Mouse (Mus musculus): ENCODE data around the gene Sh3tc1. TPM values are rescaled to one million over a fixed set of nuclear protein-coding genes. Genes with fewer than 3 reads are reported as not detected.

Sh3tc1 gene
- polyA plus RNA-seq, 1 experiment from 2014 or later: 1.3 TPM

DNA sequence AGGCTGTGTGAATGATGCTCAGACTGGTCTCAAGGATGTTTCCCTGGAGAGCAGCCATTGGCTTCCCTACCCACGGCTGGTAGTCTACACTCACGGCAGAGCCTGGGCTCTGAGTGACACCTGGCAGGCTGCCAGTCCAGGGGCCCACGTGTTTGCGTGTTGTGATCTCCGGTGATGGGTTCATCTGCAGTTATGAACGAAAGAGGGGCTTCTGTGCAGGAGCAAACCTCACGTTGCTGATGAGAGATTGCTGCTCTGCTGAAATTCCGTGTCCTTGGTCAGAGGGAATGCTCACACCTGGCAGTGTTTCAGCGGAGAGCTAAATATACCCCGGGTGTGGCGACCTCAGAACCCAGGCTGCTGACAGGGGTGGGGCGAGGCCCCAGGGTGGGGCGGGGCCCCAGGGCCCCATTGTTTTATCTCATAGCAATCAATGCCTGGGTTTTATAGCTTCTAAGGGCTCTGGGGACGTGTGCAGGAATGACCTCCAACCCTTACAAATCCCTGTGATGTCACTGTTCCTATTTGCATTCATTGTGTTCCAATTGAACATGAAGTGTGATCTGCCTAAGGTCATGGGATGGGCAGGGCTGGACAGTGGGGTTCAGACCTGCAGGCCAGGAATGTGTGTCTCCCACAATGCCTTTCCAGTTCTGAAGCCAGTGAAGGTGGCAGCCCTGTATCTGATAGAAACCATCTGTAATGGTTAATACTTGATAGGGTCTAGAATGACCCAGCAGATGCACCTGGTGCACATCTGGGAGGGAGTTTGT lies 31.3 kb upstream of the Sh3tc1 start:
- Histone ChIP-seq H3K4me1 (ENCODE audit: control insufficient read depth, insufficient read depth, low read length) (peaks cover 10% of the 10 kb centered on the region; the same call in 1 of the 2 replicates), H3K27me3 (ENCODE audit: control insufficient read depth, insufficient read depth, low read length) (no peaks in the 10 kb centered on the region), H3K9ac (replicated peaks; ENCODE audit: low read depth, low read length) (no peak overlapping the region), H3K4me3 (ENCODE audit: low read depth, low read length) (no peak overlapping the region), H3K9me3 (ENCODE audit: control insufficient read depth, low read length) (no peaks in the 10 kb centered on the region), H3K36me3 (ENCODE audit: control insufficient read depth, insufficient read depth, low read length) (no peaks in the 10 kb centered on the region), H3K4me2 (ENCODE audit: low read depth, low read length) (no peak overlapping the region), H3K27ac (ENCODE audit: low read depth, low read length) (no peak overlapping the region)
- WGBS: 48% methylated on average over 14 of the region's 14 CpGs
- ATAC-seq (ENCODE audit: low read depth): no peak

DNA sequence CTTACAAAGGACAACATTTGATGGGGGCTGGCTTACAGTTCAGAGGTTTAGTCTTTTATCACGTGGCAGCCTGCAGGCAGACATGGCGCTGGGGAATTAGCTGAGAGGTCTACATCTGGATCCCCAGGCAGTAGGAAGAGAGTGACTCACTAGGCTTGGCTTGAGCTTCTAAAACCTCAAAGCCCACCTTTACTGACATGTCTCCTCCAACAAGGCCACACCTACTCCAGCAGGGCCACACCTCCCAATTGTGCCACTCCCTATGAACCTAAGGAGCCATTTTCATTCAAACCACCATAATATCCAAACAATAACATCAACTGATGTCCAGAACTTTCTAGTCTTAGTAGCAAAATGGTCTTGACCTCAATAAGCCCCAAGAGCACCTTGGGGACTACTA lies 30.5 kb upstream of the Sh3tc1 start:
- Histone ChIP-seq H3K27ac (ENCODE audit: low read depth, low read length) (no peak overlapping the region), H3K9me3 (ENCODE audit: control insufficient read depth, low read length) (no peaks in the 10 kb centered on the region), H3K9ac (replicated peaks; ENCODE audit: low read depth, low read length) (no peak overlapping the region), H3K4me2 (ENCODE audit: low read depth, low read length) (no peak overlapping the region), H3K36me3 (ENCODE audit: control insufficient read depth, insufficient read depth, low read length) (no peaks in the 10 kb centered on the region), H3K4me1 (ENCODE audit: control insufficient read depth, insufficient read depth, low read length) (peaks cover 10% of the 10 kb centered on the region; the same call in 1 of the 2 replicates), H3K4me3 (ENCODE audit: low read depth, low read length) (no peak overlapping the region), H3K27me3 (ENCODE audit: control insufficient read depth, insufficient read depth, low read length) (no peaks in the 10 kb centered on the region)
- WGBS: 86% methylated on average over 2 of the region's 2 CpGs
- no peak for ATAC-seq (ENCODE audit: low read depth)

DNA sequence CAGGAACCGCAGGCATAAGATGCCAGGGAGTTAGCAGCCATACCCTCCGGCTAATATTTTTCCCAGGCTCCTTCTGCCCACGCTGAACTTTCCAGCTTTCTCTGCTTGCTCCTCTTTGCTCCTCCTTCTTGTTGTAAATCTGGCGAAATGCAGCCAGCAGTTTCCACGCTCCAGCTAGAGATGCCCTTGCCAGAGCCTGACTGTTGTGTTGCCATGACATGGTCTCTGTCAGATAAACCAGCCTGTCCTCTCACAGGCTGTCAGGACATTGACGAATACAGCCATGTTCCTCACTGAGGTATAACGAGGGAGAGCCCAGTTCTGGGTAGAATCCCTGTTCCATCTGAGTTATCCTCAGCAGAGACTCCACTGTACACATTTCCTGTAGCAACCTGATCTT lies 29.2 kb upstream of the Sh3tc1 start:
- H3K4me3 ChIP-seq (ENCODE audit: low read depth, low read length): no peak overlapping the region
- H3K4me2 ChIP-seq (ENCODE audit: low read depth, low read length): no peak overlapping the region
- 86% methylated on average over 7 of the region's 7 CpGs for WGBS
- H3K27me3 ChIP-seq (ENCODE audit: control insufficient read depth, insufficient read depth, low read length): no peaks in the 10 kb centered on the region
- H3K36me3 ChIP-seq (ENCODE audit: control insufficient read depth, insufficient read depth, low read length): no peaks in the 10 kb centered on the region
- H3K9me3 ChIP-seq (ENCODE audit: control insufficient read depth, low read length): no peaks in the 10 kb centered on the region
- H3K9ac ChIP-seq (replicated peaks; ENCODE audit: low read depth, low read length): no peak overlapping the region
- H3K27ac ChIP-seq (ENCODE audit: low read depth, low read length): no peak overlapping the region
- H3K4me1 ChIP-seq (ENCODE audit: control insufficient read depth, insufficient read depth, low read length): peaks cover 7% of the 10 kb centered on the region; the same call in 1 of the 2 replicates
- ATAC-seq (ENCODE audit: low read depth): no peak

DNA sequence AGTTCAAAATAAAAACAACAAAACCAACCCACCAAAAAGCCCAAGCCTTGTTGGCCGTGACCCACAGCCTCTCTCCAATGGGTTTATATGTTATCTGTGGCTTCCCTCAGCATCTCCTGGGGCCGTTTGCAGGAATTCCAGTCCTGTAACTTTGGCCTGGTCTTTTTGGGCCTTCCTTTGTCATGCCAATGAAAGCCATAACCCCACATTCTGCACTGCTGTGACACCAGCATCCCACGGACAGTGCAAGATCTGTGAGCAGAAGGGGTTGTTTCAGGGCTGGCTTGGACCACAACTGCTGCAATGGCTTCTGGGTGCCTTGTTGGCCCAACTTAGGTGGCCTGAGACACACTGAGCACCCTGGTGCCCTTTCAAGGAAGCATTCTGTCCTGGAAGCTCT lies 28.7 kb upstream of the Sh3tc1 start:
- 52% methylated on average over 3 of the region's 3 CpGs for WGBS

DNA sequence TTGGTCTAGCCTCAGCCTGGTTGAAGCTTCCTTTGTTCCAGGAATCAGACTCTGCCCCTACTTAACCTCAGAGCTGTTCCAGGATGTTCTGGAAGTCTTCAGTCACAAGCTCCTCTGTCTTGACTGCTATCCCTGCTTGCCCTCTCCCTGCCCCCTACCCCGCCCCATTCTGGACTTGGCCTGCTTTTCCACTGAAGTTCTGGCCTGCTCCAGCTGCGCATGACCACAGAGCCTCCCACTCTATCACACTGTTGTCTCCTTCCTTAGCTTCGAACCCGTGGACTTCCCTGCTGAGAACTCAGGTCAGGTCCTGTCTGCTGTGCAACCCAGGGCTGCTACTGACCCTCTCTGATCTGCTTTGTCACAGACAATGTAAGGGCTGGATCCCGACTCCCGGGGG lies 26.1 kb upstream of the Sh3tc1 start:
- no peak for ATAC-seq (ENCODE audit: low read depth)
- WGBS: 88% methylated on average over 6 of the region's 6 CpGs
- Histone ChIP-seq H3K27ac (ENCODE audit: low read depth, low read length) (no peak overlapping the region), H3K9ac (replicated peaks; ENCODE audit: low read depth, low read length) (no peak overlapping the region), H3K27me3 (ENCODE audit: control insufficient read depth, insufficient read depth, low read length) (no peaks in the 10 kb centered on the region), H3K9me3 (ENCODE audit: control insufficient read depth, low read length) (no peaks in the 10 kb centered on the region), H3K4me1 (ENCODE audit: control insufficient read depth, insufficient read depth, low read length) (no peaks in the 10 kb centered on the region), H3K36me3 (ENCODE audit: control insufficient read depth, insufficient read depth, low read length) (no peaks in the 10 kb centered on the region), H3K4me2 (ENCODE audit: low read depth, low read length) (no peak overlapping the region), H3K4me3 (ENCODE audit: low read depth, low read length) (no peak overlapping the region)

More for the DNA sequence above, 28.7 kb upstream of the Sh3tc1 start:
- Histone ChIP-seq H3K4me1 (ENCODE audit: control insufficient read depth, insufficient read depth, low read length) (peaks cover 2% of the 10 kb centered on the region; the same call in 1 of the 2 replicates), H3K27ac (ENCODE audit: low read depth, low read length) (no peak overlapping the region), H3K27me3 (ENCODE audit: control insufficient read depth, insufficient read depth, low read length) (no peaks in the 10 kb centered on the region), H3K9ac (replicated peaks; ENCODE audit: low read depth, low read length) (no peak overlapping the region), H3K36me3 (ENCODE audit: control insufficient read depth, insufficient read depth, low read length) (no peaks in the 10 kb centered on the region), H3K4me2 (ENCODE audit: low read depth, low read length) (no peak overlapping the region), H3K9me3 (ENCODE audit: control insufficient read depth, low read length) (no peaks in the 10 kb centered on the region), H3K4me3 (ENCODE audit: low read depth, low read length) (no peak overlapping the region)
- ATAC-seq (ENCODE audit: low read depth): no peak

DNA sequence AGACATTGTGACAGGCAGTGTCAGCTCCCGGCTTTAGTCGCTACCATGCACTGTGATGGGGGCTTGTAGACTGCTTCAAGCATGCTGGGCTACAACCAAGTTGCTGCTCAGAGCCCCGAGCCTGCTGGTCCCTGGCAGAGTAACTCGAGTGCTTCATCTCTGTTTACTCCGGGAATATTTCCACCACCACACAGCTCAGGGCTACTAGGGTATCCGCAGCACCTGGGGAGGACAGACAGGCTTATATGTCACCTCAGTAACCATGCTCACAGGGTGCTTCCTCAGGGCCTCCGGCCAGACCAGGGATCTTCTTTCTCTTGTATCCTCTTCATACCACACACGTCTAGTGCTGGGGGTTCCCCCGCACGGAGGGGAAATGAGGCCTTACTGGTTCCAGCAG lies 23.1 kb upstream of the Sh3tc1 start:
- Histone ChIP-seq H3K4me1 (ENCODE audit: control insufficient read depth, insufficient read depth, low read length) (no peaks in the 10 kb centered on the region), H3K9ac (replicated peaks; ENCODE audit: low read depth, low read length) (no peak overlapping the region), H3K27ac (ENCODE audit: low read depth, low read length) (no peak overlapping the region), H3K4me3 (ENCODE audit: low read depth, low read length) (no peak overlapping the region), H3K4me2 (ENCODE audit: low read depth, low read length) (no peak overlapping the region), H3K36me3 (ENCODE audit: control insufficient read depth, insufficient read depth, low read length) (no peaks in the 10 kb centered on the region), H3K27me3 (ENCODE audit: control insufficient read depth, insufficient read depth, low read length) (peaks cover 17% of the 10 kb centered on the region; the same call in 1 of the 2 replicates), H3K9me3 (ENCODE audit: control insufficient read depth, low read length) (no peaks in the 10 kb centered on the region)
- 78% methylated on average over 10 of the region's 10 CpGs for WGBS
- no peak for ATAC-seq (ENCODE audit: low read depth)

DNA sequence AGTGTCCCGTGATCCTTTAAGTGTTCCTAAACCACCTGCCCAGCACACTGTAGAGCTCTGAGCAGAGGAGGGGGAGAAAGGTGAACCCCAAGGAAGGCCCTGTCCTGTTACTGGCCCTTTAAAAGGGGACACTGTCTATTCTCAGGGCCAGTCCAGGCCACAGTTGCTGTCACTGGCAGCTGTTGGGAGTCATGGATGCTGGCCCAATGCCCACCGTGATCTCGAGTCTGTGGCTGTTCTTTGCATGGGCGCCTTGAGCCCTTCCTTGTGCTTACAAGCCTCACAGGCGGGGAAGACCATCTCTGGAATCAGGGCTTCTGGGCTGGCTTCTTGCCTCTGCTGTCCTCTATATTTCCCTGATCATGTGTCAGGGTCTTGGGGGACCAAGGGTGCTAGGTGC lies 22.6 kb upstream of the Sh3tc1 start:
- Histone ChIP-seq H3K36me3 (ENCODE audit: control insufficient read depth, insufficient read depth, low read length) (no peaks in the 10 kb centered on the region), H3K4me2 (ENCODE audit: low read depth, low read length) (no peak overlapping the region), H3K9ac (replicated peaks; ENCODE audit: low read depth, low read length) (no peak overlapping the region), H3K4me1 (ENCODE audit: control insufficient read depth, insufficient read depth, low read length) (no peaks in the 10 kb centered on the region), H3K27ac (ENCODE audit: low read depth, low read length) (no peak overlapping the region), H3K9me3 (ENCODE audit: control insufficient read depth, low read length) (no peaks in the 10 kb centered on the region), H3K27me3 (ENCODE audit: control insufficient read depth, insufficient read depth, low read length) (peaks cover 19% of the 10 kb centered on the region; the same call in 1 of the 2 replicates), H3K4me3 (ENCODE audit: low read depth, low read length) (no peak overlapping the region)
- 78% methylated on average over 5 of the region's 5 CpGs for WGBS
- ATAC-seq (ENCODE audit: low read depth): no peak

DNA sequence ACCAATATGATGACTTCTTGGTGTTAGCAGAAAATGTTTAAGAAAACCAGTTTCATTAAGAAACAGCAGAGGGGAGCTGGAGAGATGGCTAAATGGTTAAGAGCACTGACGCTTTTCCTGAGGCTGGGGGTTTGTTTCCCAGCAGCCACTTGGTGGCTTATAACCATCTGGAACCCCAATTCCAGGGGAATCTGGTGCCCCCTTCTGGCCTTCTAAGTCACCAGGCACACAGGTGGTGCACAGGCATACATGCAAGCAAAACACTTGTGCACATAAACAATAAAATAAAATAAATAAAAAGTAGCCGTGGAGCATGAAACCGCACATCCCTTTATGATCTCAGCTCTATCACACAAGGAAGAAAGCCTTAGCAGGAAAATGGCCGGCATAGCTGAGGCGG lies 21.5 kb upstream of the Sh3tc1 start:
- Histone ChIP-seq H3K27me3 (ENCODE audit: control insufficient read depth, insufficient read depth, low read length) (peaks cover 19% of the 10 kb centered on the region; the same call in 1 of the 2 replicates), H3K36me3 (ENCODE audit: control insufficient read depth, insufficient read depth, low read length) (no peaks in the 10 kb centered on the region), H3K27ac (ENCODE audit: low read depth, low read length) (no peak overlapping the region), H3K9ac (replicated peaks; ENCODE audit: low read depth, low read length) (no peak overlapping the region), H3K4me3 (ENCODE audit: low read depth, low read length) (no peak overlapping the region), H3K9me3 (ENCODE audit: control insufficient read depth, low read length) (no peaks in the 10 kb centered on the region), H3K4me2 (ENCODE audit: low read depth, low read length) (no peak overlapping the region), H3K4me1 (ENCODE audit: control insufficient read depth, insufficient read depth, low read length) (peaks cover 4% of the 10 kb centered on the region)
- no peak for ATAC-seq (ENCODE audit: low read depth)
- WGBS: 85% methylated on average over 5 of the region's 5 CpGs
